Mouse (Mus musculus) frontal cortex, postnatal 10 days (tissue): ENCODE data around the gene Dbf4.

ENCODE experiments used
- DNase-seq, 2 experiments: peaks; one replicate each; pipeline ENCODE4 v3.0.0; 2022; ENCODE audit warnings: low spot score in 2 of 2, mixed read lengths in 1 of 2

The Dbf4 gene

GRCm38 (mm10) chr5:8366771-8367613 is 55.5 kb downstream of the Dbf4 start:
- peak; percentile 39 to 44 for DNase-seq

GRCm38 (mm10) chr5:8362361-8362760 is 60.2 kb downstream of the Dbf4 start:
- DNase-seq: no peak

GRCm38 (mm10) chr5:8357677-8358076 is 64.8 kb downstream of the Dbf4 start:
- DNase-seq: no peak

- DNase-seq: no peak
These were observed 65.4 kb downstream of the Dbf4 start for GRCm38 (mm10) chr5:8356885-8357651.

GRCm38 (mm10) chr5:8356326-8356725 is 66.2 kb downstream of the Dbf4 start:
- no peak for DNase-seq

- DNase-seq: no peak
These were observed 73.0 kb downstream of the Dbf4 start for GRCm38 (mm10) chr5:8349557-8349956.
